Mouse (Mus musculus) left cerebral cortex, adult 8-10 months (tissue): ENCODE results near the gene Atpaf1. TPM values are rescaled to one million over a fixed set of nuclear protein-coding genes. Genes with fewer than 3 reads are reported as not detected.

Experiments
- DNase-seq, 2 experiments: peaks; one replicate each; pipeline ENCODE4 v3.0.0; 2022; ENCODE audit warnings: low spot score in 2 of 2
- total RNA-seq, 4 experiments: library from RNA; stranded (reverse); gene quantifications; 2 replicates each; pipeline ENCODE4 v1.2.4; 2022

Gene Atpaf1
- total RNA-seq, 4 experiments from 2014 or later, result 77.6 to 82.8 (median 81.9) TPM

- DNase-seq, result no peak
Observed at GRCm38 (mm10) chr4:115799981-115800380, 15.4 kb downstream of the Atpaf1 start.

GRCm38 (mm10) chr4:115812326-115812725 is 27.7 kb downstream of the Atpaf1 start:
- DNase-seq, result no peak

GRCm38 (mm10) chr4:115815606-115816005 is 31.0 kb downstream of the Atpaf1 start:
- no peak for DNase-seq

- no peak for DNase-seq
Observed at GRCm38 (mm10) chr4:115820199-115820598, 35.6 kb downstream of the Atpaf1 start.

- peak in 1 of 2 experiments; percentile 2 for DNase-seq
Observed at GRCm38 (mm10) chr4:115820944-115821343, 36.3 kb downstream of the Atpaf1 start.

- no peak for DNase-seq
Observed at GRCm38 (mm10) chr4:115821431-115821830, 36.8 kb downstream of the Atpaf1 start.

- DNase-seq, result no peak
Observed at GRCm38 (mm10) chr4:115821928-115822327, 37.3 kb downstream of the Atpaf1 start.

- DNase-seq, result no peak
Observed at GRCm38 (mm10) chr4:115824178-115824577, 39.6 kb downstream of the Atpaf1 start.

- DNase-seq, result no peak
Observed at GRCm38 (mm10) chr4:115825271-115825670, 40.7 kb downstream of the Atpaf1 start.

- DNase-seq, result no peak
Observed at GRCm38 (mm10) chr4:115827066-115827465, 42.5 kb downstream of the Atpaf1 start.

GRCm38 (mm10) chr4:115827535-115827887 is 42.9 kb downstream of the Atpaf1 start:
- no peak for DNase-seq

GRCm38 (mm10) chr4:115827888-115828571 is 43.4 kb downstream of the Atpaf1 start, which contains the start of gene Mob3c:
Gene Mob3c, plus strand, starts transcription at chr4:115828092.
- no peak for DNase-seq

GRCm38 (mm10) chr4:115828572-115828902 is 43.9 kb downstream of the Atpaf1 start:
- no peak for DNase-seq

GRCm38 (mm10) chr4:115830491-115830890 is 45.9 kb downstream of the Atpaf1 start:
- DNase-seq, result no peak

- no peak for DNase-seq
Observed at GRCm38 (mm10) chr4:115831221-115831620, 46.6 kb downstream of the Atpaf1 start.

- DNase-seq, result no peak
Observed at GRCm38 (mm10) chr4:115832040-115832439, 47.4 kb downstream of the Atpaf1 start.

GRCm38 (mm10) chr4:115835576-115835975 is 51.0 kb downstream of the Atpaf1 start:
- DNase-seq, result no peak

- no peak for DNase-seq
Observed at GRCm38 (mm10) chr4:115838196-115838595, 53.6 kb downstream of the Atpaf1 start.

GRCm38 (mm10) chr4:115838696-115839641 is 54.4 kb downstream of the Atpaf1 start, which contains the start of gene Mknk1:
Gene Mknk1, plus strand, starts transcription at chr4:115839198.
- DNase-seq, result peak; percentile 72 to 91

- DNase-seq, result no peak
Observed at GRCm38 (mm10) chr4:115839956-115840355, 55.3 kb downstream of the Atpaf1 start.

GRCm38 (mm10) chr4:115840842-115841241 is 56.2 kb downstream of the Atpaf1 start:
- no peak for DNase-seq

GRCm38 (mm10) chr4:115846656-115847055 is 62.0 kb downstream of the Atpaf1 start:
- DNase-seq, result no peak
